Mouse (Mus musculus) megakaryocyte-erythroid progenitor cell, adult 5-6 weeks (primary cell): Measurements from ENCODE around the gene Esyt1. TPM values are rescaled to one million over a fixed set of nuclear protein-coding genes. Genes with fewer than 3 reads are reported as not detected.
"Not testable (repeated sequence)": the region's sequence is repeated elsewhere in the genome, so short reads cannot be mapped to it uniquely, and the experiment has no call there.

Source experiments
- ATAC-seq: replicated peaks from 2 replicates; pipeline ENCODE4 v1.8.0; 2016; ENCODE audit warnings: mild to moderate bottlenecking, inconsistent platforms; ENCODE audit not compliant: severe bottlenecking, poor library complexity, low FRiP score, low TSS enrichment
- total RNA-seq, 2 experiments: library from RNA; stranded (forward) in 1 of 2; stranded (reverse) in 1 of 2; fragments of 200-1000, 215-1000 nt in 1 of 2; fragments of >200 nt in 1 of 2; fragmentation: Nextera tagmentation in 1 of 2; gene quantifications; 2 replicates each; pipeline ENCODE4 v1.2.3; 2014 to 2017

Gene Esyt1
- total RNA-seq, 2 experiments from 2014 or later = 49.7 to 66.2 TPM

DNA sequence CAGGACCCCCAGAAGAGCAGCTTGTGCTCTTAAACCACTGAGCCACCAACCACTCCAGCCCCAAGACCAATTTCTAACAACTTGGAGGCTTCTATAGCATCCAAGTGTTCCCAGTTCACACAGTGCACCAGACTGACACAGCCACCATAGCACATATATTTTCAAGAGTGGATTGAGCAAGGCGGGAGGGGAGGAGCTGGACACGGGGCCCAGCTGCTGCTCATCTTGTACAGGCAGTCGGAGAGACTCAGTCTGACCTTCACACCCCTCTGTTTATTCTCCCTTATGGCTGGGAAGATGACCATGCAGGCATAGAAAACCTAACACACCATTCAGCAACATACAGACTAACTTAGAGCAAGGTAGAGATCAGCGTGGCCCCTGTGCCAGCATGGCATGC lies 15.8 kb downstream of the Esyt1 start:
- ATAC-seq = no peak

DNA sequence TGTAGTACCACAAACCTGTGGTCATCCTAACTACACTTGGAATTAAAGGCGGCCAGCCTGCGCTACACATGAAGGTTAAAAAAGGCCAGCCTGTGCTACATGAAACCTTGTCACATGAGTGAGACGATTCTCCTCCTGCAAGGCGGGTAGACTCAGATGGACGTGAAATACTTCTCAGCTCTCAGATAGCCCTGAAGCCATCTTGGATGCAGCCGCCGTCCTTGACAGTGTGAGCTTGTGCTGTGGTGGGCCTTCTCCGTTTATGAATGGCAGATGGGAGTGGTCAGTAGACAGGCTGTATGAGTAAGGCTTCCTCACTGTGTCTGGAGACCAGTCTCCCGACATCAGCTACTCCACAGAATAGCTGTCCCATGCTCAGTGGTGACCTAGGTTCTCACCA lies 16.5 kb downstream of the Esyt1 start:
- ATAC-seq = no peak

DNA sequence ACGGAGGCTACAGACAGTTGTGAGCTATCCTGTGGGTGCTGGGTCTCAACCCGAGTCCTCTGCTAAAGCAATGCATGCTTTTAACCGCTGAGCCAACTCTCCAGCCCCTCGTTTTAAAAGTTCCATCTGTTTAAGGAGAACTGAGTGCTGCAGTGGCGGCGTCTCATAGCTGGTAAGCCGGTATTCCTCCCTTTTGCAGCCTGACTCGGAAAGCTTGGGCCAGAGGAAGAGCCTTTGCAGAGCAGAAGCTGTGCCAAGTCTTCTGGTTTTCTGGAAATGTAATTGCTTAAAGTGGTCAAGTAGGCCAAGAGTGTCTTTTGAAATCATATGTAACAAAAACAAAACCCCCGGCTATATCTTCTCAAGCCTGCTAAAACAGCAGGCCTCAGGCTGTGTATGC lies 17.4 kb downstream of the Esyt1 start:
- no peak for ATAC-seq

DNA sequence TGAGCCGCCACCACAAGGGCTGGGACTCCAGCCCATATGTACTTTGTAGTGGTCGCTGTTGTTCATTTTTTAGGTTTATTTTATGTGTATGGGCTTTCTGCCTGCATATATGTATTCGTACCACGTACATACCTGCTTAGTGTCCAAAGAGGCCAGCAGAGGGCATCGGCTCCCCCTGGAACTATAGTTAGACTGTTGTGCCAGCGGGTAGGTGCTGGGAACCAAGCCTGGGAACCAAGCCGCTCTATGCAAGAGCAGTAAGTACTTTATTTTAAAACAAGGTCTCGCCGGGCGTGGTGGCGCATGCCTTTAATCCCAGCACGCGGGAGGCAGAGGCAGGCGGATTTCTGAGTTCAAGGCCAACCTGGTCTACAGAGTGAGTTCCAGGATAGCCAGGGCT lies 19.7 kb downstream of the Esyt1 start:
- no peak for ATAC-seq

DNA sequence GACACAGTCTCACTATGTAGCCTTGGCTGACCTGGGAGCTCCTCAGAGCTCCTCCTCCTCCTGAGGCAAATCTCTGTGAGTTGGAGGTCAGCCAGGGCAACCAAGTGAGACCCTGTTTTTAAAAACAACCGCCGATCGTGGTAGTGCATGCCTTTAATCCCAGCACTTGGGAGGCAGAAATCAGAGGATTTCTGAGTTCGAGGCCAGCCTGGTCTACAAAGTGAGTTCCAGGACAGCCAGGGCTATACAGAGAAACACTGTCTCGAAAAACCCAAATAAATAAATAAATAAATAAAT lies 20.4 kb downstream of the Esyt1 start:
- not testable (repeated sequence) for ATAC-seq

DNA sequence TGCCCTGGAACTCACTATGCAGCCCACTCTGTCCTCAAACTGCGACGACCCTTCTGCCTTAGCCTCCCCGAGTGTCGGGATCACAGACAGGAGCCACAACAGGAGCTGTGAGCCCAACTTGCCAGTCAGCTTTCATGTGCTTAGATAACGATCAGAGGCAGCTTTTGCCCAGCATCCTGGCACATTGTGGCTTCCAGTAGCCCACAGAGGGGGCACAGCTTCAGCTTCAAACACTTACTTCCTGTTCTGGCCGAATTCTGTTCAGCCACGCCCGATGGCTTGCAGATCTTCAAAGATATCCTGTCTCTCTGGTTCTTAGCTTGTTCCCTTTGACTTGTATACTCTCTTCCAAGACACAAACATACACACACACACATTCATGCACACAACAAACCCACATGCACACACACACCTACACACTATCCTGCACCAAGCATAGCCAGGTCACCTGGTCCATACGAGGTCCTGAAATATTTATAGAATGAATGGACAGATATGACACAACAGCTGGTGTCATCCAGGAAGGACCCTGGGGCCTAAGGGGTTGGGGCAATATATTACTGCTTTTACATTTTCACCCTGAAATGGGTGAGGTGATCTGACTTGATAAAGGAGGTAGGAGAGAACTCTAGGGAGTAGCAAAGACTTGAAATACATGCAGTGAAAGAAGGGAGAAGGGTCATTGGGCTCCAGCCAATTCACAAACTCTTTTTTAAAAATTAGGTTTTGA lies 20.9 kb downstream of the Esyt1 start:
- ATAC-seq = peak; percentile 53

DNA sequence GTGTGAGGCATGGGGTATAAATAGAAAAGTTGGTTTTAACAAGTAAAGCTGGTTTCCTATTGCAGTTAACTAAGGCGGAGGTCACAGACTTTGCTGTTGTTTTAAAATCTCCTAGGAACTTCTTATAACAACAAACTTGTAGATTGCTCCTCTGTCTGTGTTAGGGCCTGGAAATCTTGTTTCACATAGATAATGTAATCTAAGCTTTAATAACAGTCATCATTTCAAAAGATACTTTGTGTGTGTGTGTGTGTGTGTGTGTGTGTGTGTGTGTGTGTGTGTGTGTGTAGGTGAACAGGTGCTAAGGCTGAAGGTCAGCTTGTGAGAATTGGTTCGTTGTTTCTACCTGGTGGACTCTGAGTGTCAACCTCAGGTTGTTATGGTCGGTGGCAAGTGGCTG lies 21.7 kb downstream of the Esyt1 start:
- ATAC-seq = 0 out of 2 replicates have a peak, but pooled peaks have one; percentile 14

DNA sequence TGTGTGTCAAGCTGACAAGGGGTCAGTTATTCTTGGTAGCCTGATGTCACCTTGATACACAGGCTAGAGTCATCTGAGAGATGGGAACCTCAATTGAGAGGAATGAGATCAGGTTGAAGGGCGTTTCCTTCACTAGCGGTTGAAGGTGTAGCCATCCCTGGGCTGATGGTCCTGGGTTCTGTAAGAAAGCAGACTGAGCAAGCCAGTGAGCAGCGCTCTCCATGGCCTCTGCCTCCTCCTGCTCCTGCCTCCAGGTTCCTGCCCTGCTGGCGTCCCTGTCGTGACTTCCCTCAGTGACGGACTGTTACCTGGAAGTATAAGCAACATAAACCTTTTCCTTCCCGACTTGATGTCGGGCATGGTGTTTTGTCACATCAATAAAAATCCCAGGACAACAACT lies 22.1 kb downstream of the Esyt1 start:
- ATAC-seq = no peak

DNA sequence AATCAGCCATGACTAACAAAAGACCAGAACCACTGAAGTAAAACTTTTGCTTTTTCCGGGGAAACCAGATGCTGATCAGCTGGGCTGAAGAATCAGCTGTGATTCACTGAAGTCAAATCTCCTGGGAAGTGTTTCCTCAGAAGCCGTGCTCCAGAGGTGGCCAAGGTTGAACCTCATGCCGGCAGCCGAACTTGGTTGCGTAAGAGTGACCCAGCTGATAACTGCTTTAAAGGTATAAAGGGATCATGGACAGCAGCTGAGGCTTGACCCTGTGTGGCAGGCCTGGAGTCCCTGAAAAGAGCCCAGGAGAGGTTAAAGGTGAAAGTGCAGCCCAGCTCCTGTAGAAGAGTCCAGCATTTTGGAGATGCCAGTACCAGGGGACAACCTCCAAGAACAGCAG lies 23.3 kb downstream of the Esyt1 start:
- no peak for ATAC-seq

DNA sequence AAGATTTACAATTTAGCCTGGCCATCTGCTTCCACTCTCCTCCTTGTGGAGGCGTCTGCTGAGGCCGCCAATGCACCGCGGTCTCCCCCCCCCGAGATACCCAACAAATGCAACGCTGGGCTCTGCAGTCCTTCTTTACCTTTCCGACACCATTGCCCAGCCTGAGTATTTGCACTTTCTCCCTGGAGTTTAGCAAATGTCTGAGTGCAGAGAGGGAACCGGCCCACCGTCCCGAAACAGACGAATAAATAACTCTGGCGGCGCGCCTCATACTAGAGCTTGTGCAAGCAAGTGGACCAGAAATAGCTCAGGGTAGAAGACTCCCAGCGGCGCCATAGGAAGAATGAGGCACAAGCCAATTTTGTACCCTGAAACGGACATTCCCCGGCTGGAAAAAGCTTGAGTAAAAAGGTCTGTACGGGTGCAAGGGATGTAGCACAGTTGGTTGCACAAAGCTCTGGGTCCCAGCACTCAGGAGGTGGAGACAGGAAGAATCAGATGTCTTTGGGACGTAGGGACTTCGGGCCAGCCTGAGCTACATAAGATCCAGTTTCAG lies 26.5 kb downstream of the Esyt1 start:
- peak; percentile 21; the same call in 1 of the 2 replicates for ATAC-seq

DNA sequence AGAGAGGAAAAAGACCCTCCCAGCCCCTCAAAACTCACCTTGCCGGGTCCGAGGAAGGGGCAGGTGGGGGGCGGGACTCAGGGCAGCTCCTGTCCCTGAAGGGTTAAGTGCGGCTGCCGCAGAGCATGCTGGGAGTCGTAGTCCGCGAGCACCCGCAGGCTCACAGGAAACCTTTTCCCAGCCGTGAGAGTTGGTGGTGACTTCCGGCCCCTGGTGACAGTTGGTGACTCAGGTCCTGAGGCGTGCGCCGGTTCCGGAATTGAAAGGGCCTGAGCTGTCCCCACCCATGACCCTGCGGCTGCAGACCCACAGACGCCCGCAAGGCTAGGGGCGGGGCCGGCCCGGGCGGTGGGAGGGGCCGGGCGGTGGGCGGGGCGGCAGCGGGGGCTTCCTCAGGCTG lies 27.1 kb downstream of the Esyt1 start, which contains the start of gene Myl6b:
Myl6b (minus strand) TSS at position 96 of the 400 bp plus-strand sequence.
- ATAC-seq = peak; percentile 83

DNA sequence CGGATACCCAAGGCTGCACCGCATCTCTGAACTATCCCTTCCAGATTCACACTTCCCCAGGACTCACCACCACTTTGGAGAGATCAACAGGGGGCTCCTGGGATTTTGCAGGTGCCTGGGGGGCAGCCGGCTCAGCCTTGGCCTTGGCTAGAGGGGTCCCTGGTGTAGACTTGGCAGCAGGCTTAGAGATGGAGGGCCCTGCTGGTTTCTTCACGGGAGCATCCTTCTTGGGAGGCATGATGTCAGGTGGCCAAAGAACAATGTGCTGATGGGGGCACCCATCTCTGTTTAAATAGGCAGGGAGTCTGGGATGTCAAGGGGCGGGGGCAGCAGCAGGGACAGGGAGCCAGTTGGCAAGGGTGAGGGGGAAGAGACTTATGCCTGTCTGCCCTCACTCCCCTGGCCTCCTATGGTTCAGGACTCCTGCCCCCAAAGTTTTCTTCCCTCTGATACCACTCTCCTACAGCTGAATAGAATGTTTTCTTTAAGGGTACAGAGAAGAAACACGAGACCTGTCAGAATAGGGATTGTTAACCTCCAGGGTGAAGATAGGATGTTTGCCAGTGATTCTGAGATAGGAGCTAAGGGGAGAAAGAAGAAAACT lies 28.4 kb downstream of the Esyt1 start:
- no peak for ATAC-seq

DNA sequence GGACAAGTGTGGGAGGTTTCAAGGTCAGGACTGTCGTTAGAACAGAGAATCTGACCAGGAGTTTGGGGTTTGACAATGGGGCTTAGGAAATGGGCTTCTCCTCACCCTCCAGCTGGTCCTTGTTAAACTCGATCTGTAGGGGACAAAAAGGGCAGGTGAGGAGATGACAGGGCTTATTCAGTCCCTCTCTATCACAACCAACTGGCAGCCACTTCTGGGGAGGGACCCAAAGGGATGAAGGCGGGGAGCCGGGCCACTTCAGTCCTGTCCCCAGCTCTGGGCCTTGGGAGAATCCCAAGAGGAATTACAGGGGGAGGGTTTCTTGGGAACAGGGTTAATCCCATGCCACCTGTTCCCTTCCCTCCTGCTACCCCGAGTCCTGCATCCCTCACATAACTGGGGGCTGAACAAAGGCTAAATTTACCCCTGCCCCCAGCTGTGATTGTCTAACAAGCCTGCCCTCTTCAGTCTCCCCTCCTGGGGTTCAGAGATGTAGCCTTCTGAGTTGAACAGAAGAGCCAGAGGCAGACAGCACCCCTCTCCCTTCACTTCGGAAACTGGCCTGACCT lies 29.1 kb downstream of the Esyt1 start:
- ATAC-seq = no peak

DNA sequence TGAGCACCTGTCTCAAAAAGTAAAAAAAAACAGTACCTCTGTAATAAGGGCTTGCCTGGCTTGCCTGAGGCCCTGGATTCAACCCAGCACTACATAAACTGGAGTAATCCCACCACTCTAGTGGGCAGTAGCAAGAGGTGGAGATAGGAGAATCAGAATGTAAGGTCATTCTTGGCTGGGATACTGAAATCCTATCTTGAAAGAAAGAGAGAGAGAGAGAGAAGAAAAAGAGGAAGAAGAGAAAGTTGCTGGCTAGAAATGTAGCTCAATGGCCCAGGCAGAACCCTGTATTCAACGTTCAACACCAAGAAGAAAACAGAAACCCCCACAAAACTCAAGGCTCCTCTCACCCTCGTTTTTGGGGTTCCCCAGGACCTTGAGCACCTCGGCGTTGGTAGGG lies 29.8 kb downstream of the Esyt1 start:
- ATAC-seq = no peak

DNA sequence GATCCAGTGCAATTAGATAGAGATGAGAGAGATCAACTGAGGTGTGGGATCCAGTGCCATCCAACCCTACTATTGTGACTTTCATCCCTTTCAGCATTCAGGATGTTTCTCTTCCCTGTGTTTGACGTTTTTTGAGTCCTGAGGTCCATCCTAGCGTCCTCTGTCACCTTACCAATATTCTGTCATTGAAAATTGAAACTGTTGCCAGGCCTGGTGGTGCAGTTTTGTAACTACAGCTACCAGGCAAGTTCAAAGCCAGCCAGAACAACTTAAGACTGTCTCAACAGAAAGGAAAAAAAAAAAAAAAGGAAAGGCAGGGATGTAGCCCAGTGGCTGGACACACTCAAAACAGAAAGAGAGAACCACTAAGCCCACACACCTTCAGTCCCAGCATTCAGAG lies 30.4 kb downstream of the Esyt1 start:
- ATAC-seq = no peak

DNA sequence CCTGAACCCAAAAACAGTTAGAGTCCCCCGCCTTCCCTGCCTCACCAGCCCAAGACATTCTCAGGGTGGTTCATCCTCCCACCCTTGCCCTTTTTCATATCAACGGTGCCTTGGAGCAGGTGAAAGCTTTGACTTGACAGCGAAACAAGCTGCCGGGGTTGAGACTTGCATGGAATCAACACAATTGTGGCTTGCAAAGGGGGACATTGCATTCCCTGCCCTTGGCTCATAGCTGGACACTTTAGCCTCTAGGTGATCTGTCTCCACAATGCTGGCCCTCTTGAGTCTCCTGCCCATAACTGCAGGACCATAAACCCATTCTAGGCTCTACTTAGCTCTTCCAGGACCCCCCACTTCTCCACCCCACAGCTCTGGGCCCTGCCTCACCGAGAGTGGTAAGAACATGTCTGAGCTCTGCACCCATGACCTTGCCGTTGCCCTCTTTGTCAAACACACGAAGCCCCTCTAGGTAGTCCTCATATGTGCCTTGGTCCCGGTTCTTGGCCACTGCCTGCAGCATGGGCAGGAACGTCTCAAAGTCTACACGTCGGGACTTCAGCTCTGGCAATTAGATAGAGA lies 30.9 kb downstream of the Esyt1 start:
- ATAC-seq = no peak

DNA sequence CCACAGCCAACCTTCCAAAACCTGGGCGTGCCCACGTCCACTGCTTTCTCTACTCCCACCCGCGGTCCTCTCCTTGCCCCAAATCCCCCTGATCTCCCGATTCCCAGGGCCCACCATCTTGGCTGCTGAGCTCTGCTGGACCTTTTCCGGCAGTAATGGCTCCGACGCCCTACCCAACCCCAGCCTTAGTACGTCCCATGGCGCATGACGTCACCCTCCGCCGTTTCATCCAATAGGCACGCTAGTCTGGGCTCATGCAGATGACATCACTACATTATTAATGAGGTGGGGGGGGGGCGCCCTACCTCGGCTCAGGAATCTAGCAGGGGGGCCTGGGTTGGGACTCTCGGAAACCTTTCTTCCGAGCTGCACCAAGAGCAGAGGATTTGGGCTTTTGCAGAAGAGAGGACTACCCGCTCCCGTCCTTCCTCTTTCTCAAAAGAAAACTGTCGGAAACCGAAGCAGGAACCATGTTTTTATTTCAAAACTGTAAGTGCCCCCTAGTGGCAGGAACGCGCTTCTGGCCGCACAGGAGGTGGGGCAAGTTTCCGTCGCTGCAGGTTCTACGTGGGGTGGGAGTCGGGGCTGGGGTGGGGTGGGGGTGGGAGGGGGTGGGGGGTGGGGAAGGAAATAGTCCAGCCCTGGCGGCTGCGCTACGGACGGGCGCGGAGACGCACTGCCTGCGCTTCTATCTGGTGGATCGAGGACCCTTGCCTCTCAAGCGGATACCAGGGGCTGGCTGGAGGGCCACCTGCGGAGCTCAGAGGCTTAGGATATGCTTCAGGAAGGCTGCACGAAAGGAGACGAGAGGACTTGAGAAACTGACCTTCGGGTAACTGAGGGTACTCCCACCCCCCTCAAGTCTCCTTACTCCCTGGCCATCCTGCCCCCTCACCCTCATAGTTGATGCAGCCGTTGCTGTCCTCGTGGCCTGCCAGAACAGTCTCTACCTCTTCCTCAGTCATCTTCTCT lies 31.7 kb downstream of the Esyt1 start, which contains the start of gene Myl6:
Myl6 (minus strand) TSS at position 451 of the 972 bp plus-strand sequence.
- ATAC-seq = peak; percentile 79

DNA sequence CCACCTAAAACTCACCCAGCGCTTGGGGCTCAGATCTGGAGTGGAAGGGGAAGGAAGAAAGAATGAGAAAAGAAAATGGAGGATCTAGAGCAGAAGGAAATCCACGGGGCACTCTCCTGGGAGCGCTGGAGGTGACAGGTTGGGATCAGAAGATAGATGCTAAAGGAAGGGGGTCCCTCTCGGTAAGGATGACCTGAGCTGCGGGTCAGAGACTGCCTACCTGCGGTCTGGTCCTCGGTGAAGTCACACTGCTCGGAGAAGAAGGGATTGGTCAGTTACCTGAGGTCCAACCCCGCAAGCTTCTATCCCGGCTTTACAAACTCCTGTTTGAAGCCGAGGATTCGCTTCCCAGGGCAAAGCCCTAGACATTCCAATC lies 32.4 kb downstream of the Esyt1 start:
- peak; percentile 8 for ATAC-seq

DNA sequence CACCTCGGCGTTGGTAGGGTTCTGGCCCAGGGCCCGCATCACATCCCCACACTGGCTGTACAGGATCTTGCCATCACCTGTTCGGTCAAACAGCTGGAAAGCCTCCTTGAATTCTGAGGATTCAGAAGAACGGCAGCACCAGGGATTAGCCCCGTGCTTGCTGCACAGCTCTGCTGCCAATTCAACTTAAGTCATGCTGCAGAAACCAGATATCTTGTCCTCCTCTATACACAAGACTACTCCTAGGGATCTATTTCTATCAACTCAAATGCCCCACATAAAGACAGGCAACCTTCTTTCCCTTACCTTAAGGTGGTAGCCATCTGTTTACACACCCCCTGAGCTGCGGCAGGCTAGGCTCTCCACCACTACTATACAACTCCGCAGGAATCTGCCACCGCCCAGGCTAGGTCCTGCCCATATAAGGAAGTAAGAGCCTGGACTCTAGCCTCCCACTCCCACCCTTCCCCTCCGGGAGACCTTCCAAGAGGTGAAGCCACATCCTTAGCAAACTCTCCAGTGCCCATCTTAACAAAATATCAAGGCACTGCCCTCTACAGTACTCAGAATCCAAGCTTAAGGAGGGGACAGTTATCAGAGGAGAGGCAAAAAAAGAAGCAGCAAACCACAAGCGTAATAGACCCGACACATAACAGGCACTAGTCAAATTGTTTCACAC lies 32.9 kb downstream of the Esyt1 start:
- ATAC-seq = peak; percentile 43
